Mouse (Mus musculus): ENCODE data around the gene Gpr68. TPM values are rescaled to one million over a fixed set of nuclear protein-coding genes. Genes with fewer than 3 reads are reported as not detected.

Gpr68 gene
- polyA plus RNA-seq, 1 experiment, result not detected

DNA sequence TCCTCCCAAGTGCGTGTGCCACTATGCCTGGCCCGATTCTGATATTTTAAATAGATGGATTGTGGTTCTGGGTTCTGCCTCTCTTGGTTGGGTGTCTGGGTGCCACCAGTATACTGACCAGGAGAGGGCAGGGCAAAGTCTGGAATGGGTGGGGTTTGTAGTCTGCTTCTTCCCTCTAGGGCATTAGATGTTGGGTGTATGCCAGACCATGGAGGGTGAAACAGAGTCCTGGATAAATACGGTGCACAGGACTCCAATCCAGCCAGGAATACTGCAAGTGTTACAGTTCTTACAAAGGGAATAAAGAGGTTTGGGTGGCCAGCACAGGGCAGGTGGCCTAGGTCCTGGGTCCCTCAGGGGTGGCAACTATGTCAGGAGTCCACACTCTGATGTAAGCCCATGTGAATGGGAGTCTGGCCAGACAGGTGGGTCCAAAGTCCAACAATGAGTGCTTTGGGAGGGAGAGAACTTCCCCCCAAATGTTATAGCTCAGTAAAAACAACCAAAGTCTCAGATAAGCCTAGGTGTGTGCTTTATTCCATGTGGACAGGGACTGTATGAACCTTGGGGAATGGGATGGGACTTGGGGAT, 45.0 kb downstream of the Gpr68 start:
- H3K27ac ChIP-seq (ENCODE audit: insufficient read depth, low read length), result no peak overlapping the region

DNA sequence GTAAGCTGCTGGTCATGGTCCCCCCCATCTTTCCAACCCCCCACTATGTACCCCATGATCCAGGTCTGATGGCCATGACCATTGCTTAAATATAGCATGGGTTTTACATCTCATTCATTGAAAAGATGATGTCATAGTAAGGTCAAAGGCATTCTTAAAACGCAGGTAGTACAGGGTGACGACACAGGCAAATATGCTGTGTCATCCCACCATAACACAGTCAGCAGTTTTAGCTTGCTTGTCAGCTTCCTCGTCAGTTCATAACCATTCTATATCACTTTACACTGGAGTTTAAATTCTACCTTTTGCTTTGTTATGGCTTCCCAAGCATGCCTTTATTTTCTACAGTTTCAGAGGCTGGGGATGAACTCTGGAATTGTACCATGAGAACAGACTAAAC, 45.7 kb downstream of the Gpr68 start:
- Histone ChIP-seq H3K27ac (ENCODE audit: insufficient read depth, low read length) (no peak overlapping the region), H3K4me1 (ENCODE audit: control insufficient read depth, insufficient read depth, low read length) (no peaks in the 10 kb centered on the region), H3K4me3 (ENCODE audit: insufficient read depth, low read length) (no peak overlapping the region)
- TF ChIP-seq CTCF (IDR thresholded peaks at IDR 0.05; ENCODE audit: borderline replicate concordance, insufficient read depth, low read length) (no peak), POLR2A (IDR thresholded peaks at IDR 0.05; ENCODE audit: low read depth, low read length) (no peak)

More for the DNA sequence above, 45.0 kb downstream of the Gpr68 start:
- H3K4me3 ChIP-seq (ENCODE audit: insufficient read depth, low read length), result no peak overlapping the region
- H3K4me1 ChIP-seq (ENCODE audit: control insufficient read depth, insufficient read depth, low read length), result no peaks in the 10 kb centered on the region
- TF ChIP-seq CTCF (IDR thresholded peaks at IDR 0.05; ENCODE audit: borderline replicate concordance, insufficient read depth, low read length) (no peak), POLR2A (IDR thresholded peaks at IDR 0.05; ENCODE audit: low read depth, low read length) (no peak)

DNA sequence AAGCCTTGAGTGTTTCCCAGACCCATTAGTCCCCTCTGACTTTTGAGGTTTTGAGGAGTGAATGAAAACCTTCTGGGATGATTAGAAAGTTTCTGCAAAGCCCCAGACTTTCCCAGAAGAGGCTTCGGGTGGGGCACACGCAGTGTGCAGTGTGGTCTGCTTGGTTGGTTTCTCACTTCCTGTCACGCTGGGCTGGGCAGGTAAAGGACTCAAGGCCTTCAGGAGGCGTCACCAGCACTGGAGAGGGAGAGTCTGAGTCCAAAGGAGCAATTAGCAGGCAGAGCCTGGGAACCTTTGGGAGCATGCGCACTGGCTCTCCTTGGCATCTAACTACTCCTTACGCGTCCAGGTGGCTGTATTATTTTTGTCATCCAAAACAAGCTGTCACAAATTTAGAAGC, 50.2 kb downstream of the Gpr68 start:
- no peak overlapping the region for H3K27ac ChIP-seq (ENCODE audit: insufficient read depth, low read length)
- H3K4me1 ChIP-seq (ENCODE audit: control insufficient read depth, insufficient read depth, low read length), result no peaks in the 10 kb centered on the region
- no peak for TF ChIP-seq CTCF (IDR thresholded peaks at IDR 0.05; ENCODE audit: borderline replicate concordance, insufficient read depth, low read length)
- no peak for TF ChIP-seq POLR2A (IDR thresholded peaks at IDR 0.05; ENCODE audit: low read depth, low read length)
- H3K4me3 ChIP-seq (ENCODE audit: insufficient read depth, low read length), result no peak overlapping the region

DNA sequence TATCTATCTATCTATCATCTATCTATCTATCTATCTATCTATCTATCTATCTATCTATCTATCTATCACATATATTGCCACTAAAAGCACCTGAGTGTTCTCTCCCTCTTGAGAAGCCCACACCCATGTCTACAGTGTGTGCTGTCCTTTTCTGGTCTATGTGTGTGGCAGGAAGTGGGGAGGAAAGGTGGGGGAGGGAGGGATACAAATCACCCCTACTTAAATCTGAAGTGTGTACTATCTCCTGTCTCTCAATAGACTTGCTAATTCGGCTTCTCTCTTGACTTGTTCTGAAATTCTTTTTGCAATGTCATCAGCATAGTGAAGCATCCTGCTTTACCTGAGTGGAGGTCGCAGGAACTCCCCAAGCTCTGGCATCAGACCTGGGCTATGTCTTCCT, 51.7 kb downstream of the Gpr68 start:
- no peaks in the 10 kb centered on the region for H3K4me1 ChIP-seq (ENCODE audit: control insufficient read depth, insufficient read depth, low read length)
- H3K27ac ChIP-seq (ENCODE audit: insufficient read depth, low read length), result no peak overlapping the region
- no peak overlapping the region for H3K4me3 ChIP-seq (ENCODE audit: insufficient read depth, low read length)
- no peak for TF ChIP-seq CTCF (IDR thresholded peaks at IDR 0.05; ENCODE audit: borderline replicate concordance, insufficient read depth, low read length)
- no peak for TF ChIP-seq POLR2A (IDR thresholded peaks at IDR 0.05; ENCODE audit: low read depth, low read length)

DNA sequence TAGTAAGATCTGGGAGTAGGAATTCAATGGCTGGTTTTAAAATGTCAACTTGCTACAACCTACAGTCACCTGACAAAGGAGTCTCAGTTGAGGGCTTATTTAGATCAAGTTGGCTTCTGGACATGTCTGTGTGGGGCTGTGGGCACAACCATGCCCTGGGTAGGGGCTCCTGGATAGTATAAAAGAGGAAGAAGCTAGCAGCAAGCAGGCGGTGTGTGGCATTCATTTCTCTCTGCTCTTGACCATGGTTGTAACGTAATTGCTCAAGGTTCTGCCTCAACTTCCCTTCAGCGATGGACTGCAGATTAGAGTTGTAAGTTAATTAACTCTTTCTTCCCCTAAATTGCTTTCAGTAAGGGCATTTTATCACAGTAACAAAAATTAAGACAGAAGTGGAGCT, 55.6 kb downstream of the Gpr68 start:
- H3K27ac ChIP-seq (ENCODE audit: insufficient read depth, low read length), result no peak overlapping the region
- no peak overlapping the region for H3K4me3 ChIP-seq (ENCODE audit: insufficient read depth, low read length)
- TF ChIP-seq POLR2A (IDR thresholded peaks at IDR 0.05; ENCODE audit: low read depth, low read length) (no peak), CTCF (IDR thresholded peaks at IDR 0.05; ENCODE audit: borderline replicate concordance, insufficient read depth, low read length) (no peak)
- no peaks in the 10 kb centered on the region for H3K4me1 ChIP-seq (ENCODE audit: control insufficient read depth, insufficient read depth, low read length)

DNA sequence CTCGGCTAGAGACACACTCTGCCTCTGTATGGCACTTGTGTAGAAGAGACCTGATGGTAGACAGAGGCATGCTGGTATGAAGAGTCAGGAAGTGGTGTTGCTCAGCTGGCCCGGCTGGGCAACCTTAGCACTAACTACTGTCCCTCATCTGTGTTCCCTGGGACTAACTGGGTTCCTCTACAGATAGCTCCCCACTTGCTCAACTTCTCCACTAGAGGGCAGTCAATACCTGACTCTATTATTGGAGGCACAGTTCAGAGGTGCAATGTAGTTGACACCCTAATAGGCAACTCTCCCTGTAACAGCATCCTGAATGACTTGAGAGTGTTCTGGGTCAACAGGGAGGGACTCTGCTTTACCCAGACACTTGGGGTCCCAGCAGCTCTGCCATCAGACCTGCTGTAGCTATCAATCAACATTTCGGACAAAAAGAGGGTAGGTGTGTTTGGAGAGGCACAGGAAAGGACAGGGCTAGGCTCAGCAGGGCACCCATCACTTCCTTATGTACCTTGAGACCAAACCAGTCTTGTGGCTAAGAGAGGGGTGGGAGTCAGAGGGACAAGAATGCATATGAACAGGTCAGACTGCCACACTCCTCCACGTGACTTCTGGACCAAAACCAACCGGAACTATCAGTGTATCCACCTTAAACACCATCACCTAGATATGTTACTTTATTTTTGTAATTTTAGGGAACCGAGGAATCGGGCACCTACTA, 58.4 kb downstream of the Gpr68 start:
- TF ChIP-seq CTCF (IDR thresholded peaks at IDR 0.05; ENCODE audit: borderline replicate concordance, insufficient read depth, low read length) (no peak), POLR2A (IDR thresholded peaks at IDR 0.05; ENCODE audit: low read depth, low read length) (no peak)
- Histone ChIP-seq H3K4me3 (ENCODE audit: insufficient read depth, low read length) (no peak overlapping the region), H3K4me1 (ENCODE audit: control insufficient read depth, insufficient read depth, low read length) (no peaks in the 10 kb centered on the region), H3K27ac (ENCODE audit: insufficient read depth, low read length) (no peak overlapping the region)

DNA sequence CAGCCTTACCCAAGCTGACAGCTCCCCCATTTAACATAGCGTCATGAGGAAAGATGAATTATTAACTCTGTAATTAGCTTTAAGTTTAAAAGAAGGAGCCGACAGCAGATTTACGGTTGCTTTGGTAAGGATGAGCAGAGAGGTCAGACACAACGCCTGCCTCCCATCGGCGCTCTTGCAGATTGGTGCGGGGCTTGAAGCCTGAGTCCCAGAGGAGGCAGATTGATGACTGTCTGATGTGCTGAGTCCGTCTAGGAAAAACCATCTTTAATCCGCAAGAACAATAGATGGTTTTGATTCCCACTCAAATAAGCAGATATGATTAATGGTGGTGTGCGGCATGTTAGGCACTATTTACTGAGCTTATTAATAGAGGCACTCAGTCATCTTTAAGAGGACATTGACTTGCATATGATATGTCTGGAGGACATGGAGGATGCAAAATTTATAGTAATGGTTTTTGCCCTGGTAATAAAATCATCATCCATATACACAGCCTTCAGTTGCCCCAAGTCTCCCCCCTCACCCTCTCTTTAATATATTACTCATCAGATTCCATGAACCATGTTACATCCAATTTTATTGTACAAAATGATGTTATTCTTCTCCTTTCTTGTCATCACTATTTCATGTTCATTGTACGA, 60.4 kb downstream of the Gpr68 start:
- TF ChIP-seq POLR2A (IDR thresholded peaks at IDR 0.05; ENCODE audit: low read depth, low read length) (no peak), CTCF (IDR thresholded peaks at IDR 0.05; ENCODE audit: borderline replicate concordance, insufficient read depth, low read length) (no peak)
- no peaks in the 10 kb centered on the region for H3K4me1 ChIP-seq (ENCODE audit: control insufficient read depth, insufficient read depth, low read length)
- no peak overlapping the region for H3K27ac ChIP-seq (ENCODE audit: insufficient read depth, low read length)
- no peak overlapping the region for H3K4me3 ChIP-seq (ENCODE audit: insufficient read depth, low read length)

DNA sequence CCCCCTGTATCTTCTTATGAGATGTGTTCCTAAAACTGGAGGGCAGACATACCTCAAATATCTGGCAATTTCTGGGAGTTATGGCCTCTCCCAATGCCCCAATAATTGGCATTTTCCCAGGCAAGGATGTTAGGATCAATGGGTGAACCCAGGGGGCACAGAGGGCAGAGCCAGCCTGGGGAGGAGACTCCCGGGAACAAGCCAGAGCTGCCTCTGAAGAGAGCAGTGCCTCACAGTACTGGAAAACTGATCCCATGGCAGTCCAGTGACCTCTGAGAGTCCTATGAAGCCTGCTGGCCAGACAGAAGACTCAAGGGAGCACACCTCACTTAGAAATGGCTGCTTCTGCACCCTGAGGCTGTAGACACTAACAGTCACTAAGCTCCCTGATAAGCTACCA, 61.4 kb downstream of the Gpr68 start:
- TF ChIP-seq CTCF (IDR thresholded peaks at IDR 0.05; ENCODE audit: borderline replicate concordance, insufficient read depth, low read length), result no peak
- no peak for TF ChIP-seq POLR2A (IDR thresholded peaks at IDR 0.05; ENCODE audit: low read depth, low read length)
- H3K27ac ChIP-seq (ENCODE audit: insufficient read depth, low read length), result no peak overlapping the region

DNA sequence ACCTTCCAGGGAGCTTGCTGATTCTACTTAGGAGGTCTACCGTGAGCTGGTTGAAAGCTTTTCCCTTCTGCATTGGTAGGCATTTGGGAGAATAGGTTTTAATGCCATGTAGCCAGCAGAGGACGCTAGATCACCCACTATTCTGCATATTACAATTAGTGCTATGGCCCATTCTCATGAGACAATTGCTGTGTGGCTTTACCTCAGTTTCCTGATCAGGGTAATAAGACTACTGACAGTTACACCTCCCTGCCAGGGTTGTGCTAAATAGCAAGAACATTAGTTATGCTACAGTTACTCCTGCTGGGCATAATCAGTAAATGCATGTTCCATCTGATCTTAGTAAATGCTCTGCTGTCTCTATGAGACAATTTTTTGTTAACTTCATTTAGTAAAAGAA, 62.2 kb downstream of the Gpr68 start:
- Histone ChIP-seq H3K4me3 (ENCODE audit: insufficient read depth, low read length) (no peak overlapping the region), H3K4me1 (ENCODE audit: control insufficient read depth, insufficient read depth, low read length) (no peaks in the 10 kb centered on the region), H3K27ac (ENCODE audit: insufficient read depth, low read length) (no peak overlapping the region)
- TF ChIP-seq POLR2A (IDR thresholded peaks at IDR 0.05; ENCODE audit: low read depth, low read length) (no peak), CTCF (IDR thresholded peaks at IDR 0.05; ENCODE audit: borderline replicate concordance, insufficient read depth, low read length) (no peak)

More for the DNA sequence above, 61.4 kb downstream of the Gpr68 start:
- Histone ChIP-seq H3K4me3 (ENCODE audit: insufficient read depth, low read length) (no peak overlapping the region), H3K4me1 (ENCODE audit: control insufficient read depth, insufficient read depth, low read length) (no peaks in the 10 kb centered on the region)

DNA sequence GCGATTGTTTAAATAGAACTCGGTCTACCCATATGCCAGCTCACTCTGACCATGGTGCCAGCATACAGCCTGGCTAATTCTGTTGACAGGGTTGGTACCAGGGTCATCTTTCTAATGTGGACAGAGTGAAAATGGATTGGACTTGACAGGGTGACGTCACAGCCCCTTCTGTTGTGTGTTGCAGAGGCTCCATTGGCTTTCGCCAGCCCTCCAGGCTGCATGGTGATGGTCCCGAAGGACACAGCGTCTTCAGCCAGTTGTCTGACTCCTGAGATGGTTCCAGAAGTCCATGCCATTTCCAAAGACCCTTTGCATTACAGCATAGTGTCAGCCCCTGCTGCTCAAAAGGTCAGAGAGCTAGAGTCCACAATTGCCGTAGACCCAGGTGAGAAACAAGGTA, 63.5 kb downstream of the Gpr68 start:
- Histone ChIP-seq H3K4me3 (ENCODE audit: insufficient read depth, low read length) (no peak overlapping the region), H3K27ac (ENCODE audit: insufficient read depth, low read length) (no peak overlapping the region), H3K4me1 (ENCODE audit: control insufficient read depth, insufficient read depth, low read length) (no peaks in the 10 kb centered on the region)
- TF ChIP-seq POLR2A (IDR thresholded peaks at IDR 0.05; ENCODE audit: low read depth, low read length), result no peak
- TF ChIP-seq CTCF (IDR thresholded peaks at IDR 0.05; ENCODE audit: borderline replicate concordance, insufficient read depth, low read length), result no peak
